Comparison of ENCODE assay signal across 16 mouse cellular contexts in genomic region chr4:114905969-114906680, GRCm38 (mm10). TPM values are rescaled to one million over a fixed set of nuclear protein-coding genes. Genes with fewer than 3 reads are reported as not detected.
A peak's percentile ranks its signal among the peaks of the same experiment; 100 is the strongest.
DNase-seq lines count a peak whose midpoint lies in the region; ATAC-seq lines count a peak whose summit lies in the region.
"Had no signal": no experiment of that assay in that cellular context is flagged by ENCODE, and none has a peak within 500 bp of the region (broad histone marks: within the 10 kb centered on the region; RNA-seq: fewer than 3 reads in every experiment).

No protein-coding gene starts in this region.

- no peak overlapping the region for H3K9ac ChIP-seq in hindbrain, embryonic 14.5 days
- no peak overlapping the region for H3K9ac ChIP-seq in midbrain, embryonic 12.5 days (replicated peaks)
- H3K9ac ChIP-seq in midbrain, embryonic 14.5 days (replicated peaks; ENCODE audit: low read length) = no peak overlapping the region
- H3K9ac ChIP-seq in neural tube, embryonic 13.5 days = no peak overlapping the region
- H3K9ac ChIP-seq: forebrain, postnatal 0 days; heart, embryonic 15.5 days; liver, embryonic 13.5 days had no signal

- 5% methylated on average over 10 of the region's 10 CpGs for WGBS in hindbrain, embryonic 10.5 days
- 7% methylated on average over 10 of the region's 10 CpGs for WGBS in hindbrain, embryonic 14.5 days
- 2% methylated on average over 10 of the region's 10 CpGs for WGBS in midbrain, embryonic 12.5 days
- 4% methylated on average over 10 of the region's 10 CpGs for WGBS in midbrain, embryonic 14.5 days
- 8% methylated on average over 10 of the region's 10 CpGs for WGBS in neural tube, embryonic 13.5 days

- no peak overlapping the region for H3K27ac ChIP-seq in hindbrain, embryonic 10.5 days
- no peak overlapping the region for H3K27ac ChIP-seq in hindbrain, embryonic 14.5 days
- H3K27ac ChIP-seq in midbrain, embryonic 12.5 days (replicated peaks) = no peak overlapping the region
- no peak overlapping the region for H3K27ac ChIP-seq in midbrain, embryonic 14.5 days (replicated peaks; ENCODE audit: low read depth, low read length)
- H3K27ac ChIP-seq in neural tube, embryonic 13.5 days (replicated peaks) = no peak overlapping the region
- H3K27ac ChIP-seq: heart, embryonic 15.5 days; liver, embryonic 13.5 days had no signal

- ATAC-seq in hindbrain, embryonic 14.5 days (ENCODE audit: low FRiP score) = no peak
- no peak for ATAC-seq in midbrain, embryonic 12.5 days (ENCODE audit: low FRiP score, low read depth)
- ATAC-seq in midbrain, embryonic 14.5 days (ENCODE audit: low FRiP score, low TSS enrichment) = no peak
- no peak for ATAC-seq in neural tube, embryonic 13.5 days (ENCODE audit: low read depth)
- ATAC-seq in inflammation-experienced regulatory T-cells, adult 6 months = no peak
- ATAC-seq: activated CD4-positive, CD25-positive, alpha-beta regulatory T cell, adult 4 months; forebrain, postnatal 0 days had no signal

- no peaks in the 10 kb centered on the region for H3K9me3 ChIP-seq in hindbrain, embryonic 10.5 days
- no peaks in the 10 kb centered on the region for H3K9me3 ChIP-seq in hindbrain, embryonic 14.5 days (ENCODE audit: control insufficient read depth, low read length)
- no peaks in the 10 kb centered on the region for H3K9me3 ChIP-seq in midbrain, embryonic 12.5 days
- H3K9me3 ChIP-seq in midbrain, embryonic 14.5 days (ENCODE audit: control insufficient read depth, low read length) = no peaks in the 10 kb centered on the region
- H3K9me3 ChIP-seq in neural tube, embryonic 13.5 days = no peaks in the 10 kb centered on the region
- H3K9me3 ChIP-seq: heart, embryonic 15.5 days; liver, embryonic 13.5 days had no signal

- peaks cover 58% of the 10 kb centered on the region for H3K4me1 ChIP-seq in hindbrain, embryonic 10.5 days (replicated peaks)
- no peaks in the 10 kb centered on the region; the same call in 1 of the 2 replicates for H3K4me1 ChIP-seq in hindbrain, embryonic 14.5 days (replicated peaks; ENCODE audit: control insufficient read depth, insufficient read depth, low read length)
- H3K4me1 ChIP-seq in midbrain, embryonic 12.5 days = peaks cover 46% of the 10 kb centered on the region
- H3K4me1 ChIP-seq in midbrain, embryonic 14.5 days (ENCODE audit: control insufficient read depth, insufficient read depth, low read length) = 0 out of 2 replicates have a peak, but pooled peaks cover 4% of the 10 kb centered on the region
- H3K4me1 ChIP-seq in neural tube, embryonic 13.5 days (replicated peaks) = peaks cover 26% of the 10 kb centered on the region

- no peak overlapping the region for H3K4me2 ChIP-seq in hindbrain, embryonic 14.5 days (replicated peaks)
- H3K4me2 ChIP-seq in midbrain, embryonic 12.5 days (replicated peaks) = 0 out of 2 replicates have a peak overlapping the region, but pooled peaks have one; percentile 19
- no peak overlapping the region for H3K4me2 ChIP-seq in midbrain, embryonic 14.5 days (ENCODE audit: low read length)
- 0 out of 2 replicates have a peak overlapping the region, but pooled peaks have one; percentile 7 for H3K4me2 ChIP-seq in neural tube, embryonic 13.5 days
- H3K4me2 ChIP-seq: liver, embryonic 13.5 days had no signal

- DNase-seq in hindbrain, embryonic 10.5 days (ENCODE audit: low spot score) = peak; percentile 43
- DNase-seq in hindbrain, embryonic 14.5 days (ENCODE audit: low spot score) = no peak
- no peak for DNase-seq in midbrain, embryonic 14.5 days
- DNase-seq in induced T-regulatory cell, adult 2 months (ENCODE audit: low read depth) = peak; percentile 23
- no peak for DNase-seq in frontal cortex, postnatal 10 days (ENCODE audit: low spot score in 2 of 2)
- DNase-seq: cerebellum, adult 2 months; forebrain, postnatal 0 days; kidney, postnatal 14 days; liver, embryonic 13.5 days had no signal

- no peaks in the 10 kb centered on the region for H3K36me3 ChIP-seq in hindbrain, embryonic 10.5 days
- H3K36me3 ChIP-seq in hindbrain, embryonic 14.5 days (replicated peaks; ENCODE audit: control insufficient read depth, insufficient read depth) = no peaks in the 10 kb centered on the region
- no peaks in the 10 kb centered on the region for H3K36me3 ChIP-seq in midbrain, embryonic 12.5 days
- H3K36me3 ChIP-seq in midbrain, embryonic 14.5 days (ENCODE audit: control insufficient read depth, insufficient read depth, low read length) = no peaks in the 10 kb centered on the region
- H3K36me3 ChIP-seq in neural tube, embryonic 13.5 days = no peaks in the 10 kb centered on the region
- H3K36me3 ChIP-seq: heart, embryonic 15.5 days; liver, embryonic 13.5 days had no signal

- peaks cover 100% of the 10 kb centered on the region for H3K27me3 ChIP-seq in hindbrain, embryonic 10.5 days (ENCODE audit: insufficient read depth, poor library complexity, severe bottlenecking)
- H3K27me3 ChIP-seq in hindbrain, embryonic 14.5 days (ENCODE audit: control insufficient read depth, insufficient read depth, low read length) = peaks cover 97% of the 10 kb centered on the region
- H3K27me3 ChIP-seq in midbrain, embryonic 12.5 days = peaks cover 100% of the 10 kb centered on the region
- peaks cover 98% of the 10 kb centered on the region for H3K27me3 ChIP-seq in midbrain, embryonic 14.5 days (ENCODE audit: control insufficient read depth, insufficient read depth, low read length)
- peaks cover 100% of the 10 kb centered on the region for H3K27me3 ChIP-seq in neural tube, embryonic 13.5 days

- peak overlapping the region; percentile 59 for H3K4me3 ChIP-seq in hindbrain, embryonic 10.5 days
- H3K4me3 ChIP-seq in hindbrain, embryonic 14.5 days (replicated peaks; ENCODE audit: low read length) = no peak overlapping the region
- peak overlapping the region; percentile 52 for H3K4me3 ChIP-seq in midbrain, embryonic 12.5 days
- H3K4me3 ChIP-seq in midbrain, embryonic 14.5 days (replicated peaks; ENCODE audit: low read depth, low read length) = no peak overlapping the region
- H3K4me3 ChIP-seq in neural tube, embryonic 13.5 days = peak overlapping the region; percentile 0; the same call in 1 of the 2 replicates
- H3K4me3 ChIP-seq: liver, embryonic 13.5 days; myocyte had no signal

RNA-seq across cellular contexts. Expression of gene Foxd2, which starts 2.5 kb away (rescaled TPM):
- polyA plus RNA-seq in hindbrain, embryonic 10.5 days (2016; fragmentation: Nextera tagmentation; extraction: Ambion mirVana) = 2.2 and 3.1 TPM in 2 replicates
- polyA plus RNA-seq in hindbrain, embryonic 14.5 days (2014; fragmentation: Nextera tagmentation; extraction: Ambion mirVana) = 0.16 TPM in 1 of 2 replicates, not detected in the other
- 3.0 and 5.2 TPM in 2 replicates for polyA plus RNA-seq in midbrain, embryonic 12.5 days (2016; fragmentation: Nextera tagmentation; extraction: Ambion mirVana)
- 0.11 and 0.54 TPM in 2 replicates for polyA plus RNA-seq in midbrain, embryonic 14.5 days (2014; fragmentation: Nextera tagmentation; extraction: Ambion mirVana)
- polyA plus RNA-seq in neural tube, embryonic 13.5 days (2015; fragmentation: Nextera tagmentation; extraction: Ambion mirVana) = 0.50 and 0.62 TPM in 2 replicates
- under 1 TPM in 2 of 3 experiments, not detected in 1; 0.23 to 0.26 TPM for polyA plus RNA-seq in inflammation-experienced regulatory T-cells, adult 6 months (2017; shearing (Covaris generic))
- polyA plus RNA-seq: heart, embryonic 15.5 days; liver, embryonic 13.5 days had no signal

RNA-seq across cellular contexts. Expression of gene Foxe3, which starts 19.7 kb away (rescaled TPM):
- 0.18 and 0.51 TPM in 2 replicates for polyA plus RNA-seq in hindbrain, embryonic 10.5 days (2016; fragmentation: Nextera tagmentation; extraction: Ambion mirVana)
- not detected in 2 replicates for polyA plus RNA-seq in hindbrain, embryonic 14.5 days (2014; fragmentation: Nextera tagmentation; extraction: Ambion mirVana)
- 0.42 and 0.46 TPM in 2 replicates for polyA plus RNA-seq in midbrain, embryonic 12.5 days (2016; fragmentation: Nextera tagmentation; extraction: Ambion mirVana)
- not detected in 2 replicates for polyA plus RNA-seq in midbrain, embryonic 14.5 days (2014; fragmentation: Nextera tagmentation; extraction: Ambion mirVana)
- not detected in 2 replicates for polyA plus RNA-seq in neural tube, embryonic 13.5 days (2015; fragmentation: Nextera tagmentation; extraction: Ambion mirVana)
- not detected for polyA plus RNA-seq in inflammation-experienced regulatory T-cells, adult 6 months (2017; shearing (Covaris generic))
- polyA plus RNA-seq: activated CD4-positive, CD25-positive, alpha-beta regulatory T cell, adult 4 months; C2C12; cerebellum, adult 2 months; forebrain, postnatal 0 days; heart, embryonic 15.5 days; liver, embryonic 13.5 days; myocyte had no signal

Comparison
In these comparisons a context has a peak if more than half of its experiments do, and no peak if none do; other contexts are left out.
1. DNase-seq: peak in hindbrain, embryonic 10.5 days (single experiment) and induced T-regulatory cell, adult 2 months (single experiment); none in hindbrain, embryonic 14.5 days (single experiment), midbrain, embryonic 14.5 days (single experiment) and frontal cortex, postnatal 10 days (0 of 2).
2. H3K4me3 ChIP-seq: peak in hindbrain, embryonic 10.5 days (single experiment), midbrain, embryonic 12.5 days (single experiment) and neural tube, embryonic 13.5 days (single experiment); none in hindbrain, embryonic 14.5 days (single experiment) and midbrain, embryonic 14.5 days (single experiment).
3. H3K4me2 ChIP-seq: peak in midbrain, embryonic 12.5 days (single experiment) and neural tube, embryonic 13.5 days (single experiment); none in hindbrain, embryonic 14.5 days (single experiment) and midbrain, embryonic 14.5 days (single experiment).